Mouse (Mus musculus) C2C12 (cell line): ENCODE measurements around the gene Lonp2.

ENCODE experiments used
- CEBPB ChIP-seq: IDR thresholded peaks from one replicate; pipeline ENCODE4 v1.6.1; 2011; ENCODE audit warnings: low read depth, mild to moderate bottlenecking, control low read depth, moderate library complexity
- CTCF ChIP-seq: IDR thresholded peaks from one replicate; pipeline ENCODE4 v1.5.1; 2011; ENCODE audit not compliant: control insufficient read depth, insufficient read depth, insufficient read length
- FOSL1 ChIP-seq: IDR thresholded peaks from one replicate; pipeline ENCODE4 v1.8.0; 2011; ENCODE audit warnings: mild to moderate bottlenecking, low read length; ENCODE audit not compliant: poor library complexity, insufficient read depth, severe bottlenecking

DNA sequence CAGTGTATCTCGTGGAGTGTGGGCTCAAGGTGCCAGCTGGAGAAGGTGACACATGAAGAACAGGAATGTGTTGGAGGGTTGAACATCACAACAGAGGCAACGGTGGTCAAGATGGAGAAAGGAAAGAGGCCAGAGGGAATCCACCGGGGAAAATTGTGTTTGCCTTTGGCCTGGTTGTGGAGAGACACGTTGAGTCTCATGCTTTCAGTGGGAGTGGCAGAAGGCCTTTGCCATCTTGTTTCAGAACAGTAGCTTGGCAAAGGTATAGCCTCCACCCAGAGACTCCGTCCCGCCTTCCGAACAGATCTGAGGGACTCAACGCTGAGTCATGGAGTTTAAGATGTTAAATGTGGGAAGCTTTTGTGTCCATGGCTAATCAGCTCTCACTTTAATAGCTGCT, 141.8 kb downstream of the Lonp2 start:
- TF ChIP-seq CEBPB (no peak), CTCF (no peak), FOSL1 (no peak)
